Mouse (Mus musculus): ENCODE measurements at regions not wholly inside any gene's neighbourhood (a gene's known extent, or its start where the extent isn't known, plus 50 kb on each side); places are given as distances from the start of the nearest gene placed in this dataset.
"Not testable (repeated sequence)": the region's sequence is repeated elsewhere in the genome, so short reads cannot be mapped to it uniquely, and the experiment has no call there.

DNA sequence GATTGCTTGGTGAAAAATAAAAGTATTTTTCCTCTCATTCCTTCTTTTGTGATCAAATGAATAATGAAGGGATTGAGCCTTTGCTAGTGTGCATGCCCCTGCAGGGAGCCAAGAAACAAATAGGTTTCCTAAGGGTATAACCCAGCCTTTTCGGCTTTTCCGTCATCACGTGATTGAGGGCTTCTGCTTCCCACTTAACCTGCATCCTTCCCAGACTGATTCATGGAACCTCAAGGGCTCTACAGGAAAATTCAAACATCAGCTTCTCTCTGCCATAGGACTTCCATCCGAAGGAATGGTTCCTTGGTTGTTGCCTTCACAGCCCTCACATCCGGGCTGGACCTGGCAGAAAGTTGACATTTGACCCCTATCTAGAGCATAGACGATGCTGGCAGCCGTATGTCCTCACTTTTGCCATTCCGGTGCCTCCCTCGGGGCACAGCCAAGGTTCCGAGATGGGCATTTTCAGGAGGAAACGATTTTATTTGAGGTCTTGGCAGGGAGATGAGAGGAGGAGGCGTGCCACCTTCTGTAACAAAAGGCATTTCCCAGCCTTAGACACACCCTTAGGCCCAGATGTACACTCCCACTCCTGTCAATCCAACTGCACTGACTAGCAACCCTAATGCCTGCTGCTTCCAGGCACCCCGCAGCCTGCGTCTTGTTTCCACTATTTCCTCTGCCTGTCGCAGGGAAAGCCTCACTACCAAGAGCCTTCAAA is 112.2 kb upstream of the Adgrf1 start:
- no peak for TF ChIP-seq CTCF (IDR thresholded peaks at IDR 0.05; ENCODE audit: extremely low read depth, insufficient read depth, insufficient read length, insufficient replicate concordance)
- TF ChIP-seq POLR2A (IDR thresholded peaks at IDR 0.05; ENCODE audit: low read depth, low read length), result no peak
- H3K4me1 ChIP-seq (ENCODE audit: control insufficient read depth, insufficient read depth, insufficient read length), result no peaks in the 10 kb centered on the region
- no peak overlapping the region for H3K4me3 ChIP-seq (ENCODE audit: extremely low read depth, insufficient read depth, insufficient read length)
- no peak overlapping the region for H3K27ac ChIP-seq (ENCODE audit: insufficient read depth, low read length)
- no peak for DNase-seq (ENCODE audit: low read depth in 1 of 2, low spot score in 2 of 2)
- H3K36me3 ChIP-seq (ENCODE audit: control insufficient read depth, insufficient read depth, low read length), result no peaks in the 10 kb centered on the region
- 49% methylated on average over 15 of the region's 15 CpGs for WGBS
- H3K27me3 ChIP-seq (ENCODE audit: control insufficient read depth, insufficient read depth, low read length), result no peaks in the 10 kb centered on the region

DNA sequence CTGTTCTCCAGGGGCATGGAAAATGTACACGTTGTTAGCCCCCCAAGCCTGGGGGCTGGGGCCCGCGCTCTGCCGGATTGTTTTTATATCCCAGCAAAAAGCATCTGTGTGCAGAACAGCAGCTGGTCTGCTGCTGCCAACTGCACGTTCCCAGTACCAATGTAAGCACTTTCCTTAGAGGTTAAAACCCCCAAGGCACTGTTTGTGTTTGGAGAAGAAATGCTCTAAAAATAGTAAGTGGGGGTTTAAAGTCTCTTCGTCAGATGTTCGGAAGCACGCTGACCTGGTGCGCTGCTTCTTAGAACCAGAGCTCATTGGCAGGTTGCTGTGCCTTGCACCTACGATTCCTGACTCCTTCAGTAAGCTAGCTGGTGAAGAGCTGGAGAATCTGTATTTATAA is 111.4 kb upstream of the Adgrf1 start:
- no peaks in the 10 kb centered on the region for H3K36me3 ChIP-seq (ENCODE audit: control insufficient read depth, insufficient read depth, low read length)
- no peak overlapping the region for H3K4me3 ChIP-seq (ENCODE audit: extremely low read depth, insufficient read depth, insufficient read length)
- DNase-seq (ENCODE audit: low read depth in 1 of 2, low spot score in 2 of 2), result no peak
- TF ChIP-seq CTCF (IDR thresholded peaks at IDR 0.05; ENCODE audit: extremely low read depth, insufficient read depth, insufficient read length, insufficient replicate concordance), result no peak
- WGBS, result 58% methylated on average over 10 of the region's 10 CpGs
- no peaks in the 10 kb centered on the region for H3K4me1 ChIP-seq (ENCODE audit: control insufficient read depth, insufficient read depth, insufficient read length)
- H3K27ac ChIP-seq (ENCODE audit: insufficient read depth, low read length), result no peak overlapping the region
- no peaks in the 10 kb centered on the region for H3K27me3 ChIP-seq (ENCODE audit: control insufficient read depth, insufficient read depth, low read length)

DNA sequence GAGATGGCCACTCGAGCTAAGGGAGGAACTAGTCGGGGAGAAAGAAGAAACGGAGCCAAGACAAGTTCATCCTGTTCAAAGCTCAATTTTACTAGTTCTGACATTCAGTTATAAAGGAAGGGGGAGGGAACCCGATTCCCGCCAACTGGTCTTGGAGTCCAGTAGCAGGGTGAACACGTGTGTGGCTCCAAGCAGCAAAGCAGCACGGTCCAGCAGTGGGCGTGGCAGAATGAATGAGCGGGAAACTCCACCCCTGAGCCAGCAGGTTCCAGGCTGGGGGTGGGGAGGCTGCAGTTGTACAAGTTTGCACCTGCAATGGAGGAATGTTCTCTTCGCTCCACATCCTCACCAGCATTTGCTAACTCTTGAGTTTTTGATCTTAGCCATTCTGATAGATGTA is 108.8 kb upstream of the Adgrf1 start:
- not testable (repeated sequence) for H3K27me3 ChIP-seq (ENCODE audit: control insufficient read depth, insufficient read depth, low read length); DNase-seq (ENCODE audit: low read depth in 1 of 2, low spot score in 2 of 2); H3K4me3 ChIP-seq (ENCODE audit: extremely low read depth, insufficient read depth, insufficient read length); H3K36me3 ChIP-seq (ENCODE audit: control insufficient read depth, insufficient read depth, low read length); H3K27ac ChIP-seq (ENCODE audit: insufficient read depth, low read length); H3K4me1 ChIP-seq (ENCODE audit: control insufficient read depth, insufficient read depth, insufficient read length)
- 74% methylated on average over 10 of the region's 10 CpGs for WGBS

DNA sequence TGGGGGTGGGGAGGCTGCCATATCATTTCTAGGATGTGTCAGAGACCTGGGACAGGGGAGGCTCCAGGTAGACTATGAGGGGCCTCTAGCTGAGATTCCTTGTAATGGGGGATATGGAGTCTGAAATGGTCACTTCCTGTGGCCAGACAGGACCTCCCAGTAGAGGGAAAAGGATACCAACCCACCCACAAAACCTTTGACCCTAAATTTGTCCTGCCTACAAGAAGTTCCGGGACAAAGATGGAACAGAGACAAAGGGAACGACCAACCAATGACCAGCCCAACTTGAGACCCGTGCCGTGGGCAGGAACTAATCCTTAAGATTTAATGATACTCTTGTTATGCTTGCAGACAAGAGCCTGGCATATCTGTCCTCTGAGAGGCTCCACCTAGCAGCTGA is 107.0 kb upstream of the Adgrf1 start:
- no peak overlapping the region for H3K27ac ChIP-seq (ENCODE audit: insufficient read depth, low read length)
- no peaks in the 10 kb centered on the region for H3K4me1 ChIP-seq (ENCODE audit: control insufficient read depth, insufficient read depth, insufficient read length)
- no peak overlapping the region for H3K4me3 ChIP-seq (ENCODE audit: extremely low read depth, insufficient read depth, insufficient read length)
- no peak for DNase-seq (ENCODE audit: low read depth in 1 of 2, low spot score in 2 of 2)
- H3K36me3 ChIP-seq (ENCODE audit: control insufficient read depth, insufficient read depth, low read length), result no peaks in the 10 kb centered on the region
- TF ChIP-seq CTCF (IDR thresholded peaks at IDR 0.05; ENCODE audit: extremely low read depth, insufficient read depth, insufficient read length, insufficient replicate concordance) (no peak), POLR2A (IDR thresholded peaks at IDR 0.05; ENCODE audit: low read depth, low read length) (no peak)
- 94% methylated on average over 4 of the region's 4 CpGs for WGBS
- no peaks in the 10 kb centered on the region for H3K27me3 ChIP-seq (ENCODE audit: control insufficient read depth, insufficient read depth, low read length)

DNA sequence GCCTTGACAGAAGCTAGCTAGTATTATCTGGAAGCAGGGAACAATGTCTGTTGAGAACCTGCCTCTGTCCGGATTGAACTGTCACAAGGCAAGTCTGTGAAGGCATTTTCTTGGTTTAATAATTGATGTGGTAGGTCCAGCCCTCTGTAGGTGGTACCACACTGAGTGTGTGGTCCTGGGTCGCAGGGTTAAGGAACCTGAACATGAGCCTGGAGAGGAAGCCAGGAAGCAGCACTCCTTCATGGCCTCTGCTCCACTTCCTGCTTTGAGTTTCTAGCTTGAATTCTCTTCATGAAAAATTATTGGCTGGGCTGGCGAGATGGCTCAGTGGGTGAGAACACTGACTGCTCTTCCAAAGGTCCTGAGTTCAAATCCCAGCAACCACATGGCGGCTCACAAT is 104.0 kb upstream of the Adgrf1 start:
- no peak for DNase-seq (ENCODE audit: low read depth in 1 of 2, low spot score in 2 of 2)
- Histone ChIP-seq H3K4me3 (ENCODE audit: extremely low read depth, insufficient read depth, insufficient read length) (no peak overlapping the region), H3K36me3 (ENCODE audit: control insufficient read depth, insufficient read depth, low read length) (no peaks in the 10 kb centered on the region), H3K27me3 (ENCODE audit: control insufficient read depth, insufficient read depth, low read length) (no peaks in the 10 kb centered on the region), H3K4me1 (ENCODE audit: control insufficient read depth, insufficient read depth, insufficient read length) (no peaks in the 10 kb centered on the region), H3K27ac (ENCODE audit: insufficient read depth, low read length) (no peak overlapping the region)
- TF ChIP-seq CTCF (IDR thresholded peaks at IDR 0.05; ENCODE audit: extremely low read depth, insufficient read depth, insufficient read length, insufficient replicate concordance) (no peak), POLR2A (IDR thresholded peaks at IDR 0.05; ENCODE audit: low read depth, low read length) (no peak)
- WGBS, result 63% methylated on average over 4 of the region's 4 CpGs

DNA sequence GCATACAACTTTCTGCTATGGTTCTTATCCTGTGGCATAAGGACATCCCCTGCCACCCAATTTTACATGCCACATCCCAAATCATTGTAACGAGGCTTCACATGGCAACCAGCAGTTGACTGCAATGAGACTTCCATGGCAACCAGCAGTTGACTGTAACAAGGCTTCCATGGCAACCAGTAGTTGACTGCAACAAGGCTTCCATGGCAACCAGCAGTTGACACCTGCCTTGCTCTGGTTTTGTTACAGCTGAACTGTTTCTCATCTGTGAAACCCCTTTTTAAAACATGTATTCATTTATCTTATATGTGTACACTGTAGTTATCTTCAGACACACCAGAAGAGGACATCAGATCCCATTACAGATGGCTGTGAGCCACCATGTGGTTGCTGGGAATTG is 100.7 kb upstream of the Adgrf1 start:
- no peak overlapping the region for H3K27ac ChIP-seq (ENCODE audit: insufficient read depth, low read length)
- H3K27me3 ChIP-seq (ENCODE audit: control insufficient read depth, insufficient read depth, low read length), result no peaks in the 10 kb centered on the region
- H3K4me3 ChIP-seq (ENCODE audit: extremely low read depth, insufficient read depth, insufficient read length), result no peak overlapping the region
- no peaks in the 10 kb centered on the region for H3K4me1 ChIP-seq (ENCODE audit: control insufficient read depth, insufficient read depth, insufficient read length)
- TF ChIP-seq CTCF (IDR thresholded peaks at IDR 0.05; ENCODE audit: extremely low read depth, insufficient read depth, insufficient read length, insufficient replicate concordance) (no peak), POLR2A (IDR thresholded peaks at IDR 0.05; ENCODE audit: low read depth, low read length) (no peak)
- H3K36me3 ChIP-seq (ENCODE audit: control insufficient read depth, insufficient read depth, low read length), result no peaks in the 10 kb centered on the region
- 83% methylated on average over 1 of the region's 1 CpGs for WGBS
- DNase-seq (ENCODE audit: low read depth in 1 of 2, low spot score in 2 of 2), result no peak

DNA sequence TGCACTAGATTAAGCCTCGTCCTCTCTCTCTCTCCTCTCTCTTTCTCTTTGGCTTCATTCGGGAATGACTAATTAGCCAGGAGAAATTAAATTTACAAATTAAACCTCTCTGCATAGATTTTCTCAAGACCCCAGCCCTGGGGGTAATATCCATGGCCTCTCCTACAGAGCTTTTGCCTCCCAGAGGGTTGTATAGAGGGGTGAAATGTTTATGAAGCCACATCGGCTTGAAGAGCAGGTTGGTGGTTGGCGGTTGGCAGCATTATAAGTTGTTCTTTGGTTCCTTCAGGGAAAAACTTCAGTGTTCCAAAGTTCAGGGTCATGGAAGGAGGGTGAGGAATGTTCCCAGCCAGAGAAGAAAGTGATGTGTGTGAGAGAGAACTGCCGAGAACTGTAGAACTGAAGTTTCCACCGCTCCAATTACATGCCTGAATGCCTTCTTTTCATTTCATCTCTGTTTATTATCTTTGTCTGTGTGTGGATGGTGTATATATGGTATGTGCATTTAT is 97.4 kb upstream of the Adgrf1 start:
- TF ChIP-seq POLR2A (IDR thresholded peaks at IDR 0.05; ENCODE audit: low read depth, low read length) (no peak), CTCF (IDR thresholded peaks at IDR 0.05; ENCODE audit: extremely low read depth, insufficient read depth, insufficient read length, insufficient replicate concordance) (no peak)
- Histone ChIP-seq H3K4me3 (ENCODE audit: extremely low read depth, insufficient read depth, insufficient read length) (no peak overlapping the region), H3K36me3 (ENCODE audit: control insufficient read depth, insufficient read depth, low read length) (no peaks in the 10 kb centered on the region), H3K27ac (ENCODE audit: insufficient read depth, low read length) (no peak overlapping the region), H3K27me3 (ENCODE audit: control insufficient read depth, insufficient read depth, low read length) (no peaks in the 10 kb centered on the region), H3K4me1 (ENCODE audit: control insufficient read depth, insufficient read depth, insufficient read length) (no peaks in the 10 kb centered on the region)
- no peak for DNase-seq (ENCODE audit: low read depth in 1 of 2, low spot score in 2 of 2)
- WGBS, result 85% methylated on average over 6 of the region's 6 CpGs
